Mouse (Mus musculus) ES-Bruce4 (cell line): ENCODE data around the gene Gprc6a.

ENCODE experiments used
- CTCF ChIP-seq: IDR thresholded peaks from one replicate; pipeline ENCODE4 v1.8.1; 2011; ENCODE audit warnings: low read depth, low read length
- EP300 ChIP-seq: IDR thresholded peaks from 2 replicates; pipeline ENCODE4 v1.6.1; 2011; ENCODE audit warnings: low read depth, low read length; ENCODE audit not compliant: insufficient read depth

DNA sequence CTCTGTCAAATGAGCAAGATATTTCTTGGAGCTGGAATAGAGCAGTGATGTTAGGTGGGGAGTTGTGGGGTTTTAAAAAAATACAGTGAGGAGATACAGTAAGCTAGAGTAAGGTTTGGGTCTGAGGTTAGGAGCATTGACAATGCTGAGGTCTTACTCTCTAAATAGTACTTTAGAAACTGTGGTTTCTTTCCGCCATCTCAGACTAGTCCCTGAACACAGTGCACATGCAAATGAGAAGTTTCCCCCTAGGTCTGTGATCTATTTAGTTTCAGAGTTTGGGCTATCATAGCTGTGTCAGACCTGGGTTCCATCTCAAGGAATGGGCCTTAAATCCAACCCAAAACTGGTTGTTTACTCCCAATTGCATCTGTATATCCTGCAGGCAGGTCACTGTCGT is 39.7 kb downstream of the Gprc6a start:
- TF ChIP-seq CTCF (no peak), EP300 (no peak)
